Mouse (Mus musculus): ENCODE data around the gene Mcf2l.

GRCm38 (mm10) chr8:12985259-12985658 is 111.7 kb downstream of the Mcf2l start:
- TF ChIP-seq CTCF (IDR thresholded peaks at IDR 0.05; ENCODE audit: low read depth), result no peak
- no peak for TF ChIP-seq EP300 (IDR thresholded peaks at IDR 0.05; ENCODE audit: low read depth)
